Mouse (Mus musculus) bone marrow macrophage, adult 2 months (primary cell): ENCODE data around the gene Syngr4.

Source experiments
- CTCF ChIP-seq: IDR thresholded peaks from 2 replicates; pipeline ENCODE4 v1.5.1; 2012; ENCODE audit warnings: low read depth, mild to moderate bottlenecking, low read length, moderate library complexity
- POLR2A ChIP-seq: IDR thresholded peaks from 2 replicates; pipeline ENCODE4 v1.6.1; 2012; ENCODE audit warnings: mild to moderate bottlenecking, low read depth, low read length, borderline replicate concordance

- TF ChIP-seq CTCF (no peak), POLR2A (no peak)
Measured at GRCm38 (mm10) chr7:45939836-45940235, 43.3 kb upstream of the Syngr4 start.
